In genomic region chr3:96058231-96058896, GRCm38 (mm10) we compare ENCODE assay signal across 8 mouse cellular contexts. TPM values are rescaled to one million over a fixed set of nuclear protein-coding genes. Genes with fewer than 3 reads are reported as not detected.
DNase-seq lines count a peak whose midpoint lies in the region; ATAC-seq and TF ChIP-seq lines count a peak whose summit lies in the region.

Vps45 (minus strand) TSS chr3:96058466.

- WGBS in bone marrow, adult 2 months: 1% methylated on average over 18 of the region's 18 CpGs
- WGBS in embryonic facial prominence, embryonic 14.5 days: 1% methylated on average over 18 of the region's 18 CpGs
- WGBS in stomach, embryonic 14.5 days: 2% methylated on average over 18 of the region's 18 CpGs

- ATAC-seq in embryonic facial prominence, embryonic 14.5 days (ENCODE audit: low read depth): peak; percentile 83
- ATAC-seq in monocyte, adult 5-6 weeks (replicated peaks; ENCODE audit: insufficient number of reproducible peaks, low FRiP score, low TSS enrichment, poor library complexity, severe bottlenecking): 0 out of 2 replicates have a peak, but pooled peaks have one; percentile 32
- ATAC-seq in stomach, embryonic 14.5 days (ENCODE audit: insufficient number of reproducible peaks, insufficient read depth, low FRiP score, low read depth): peak; percentile 66; the same call in 1 of the 2 replicates

- peak within 1 kb of the TSS; percentile 70 for H3K9ac ChIP-seq in embryonic facial prominence, embryonic 14.5 days (ENCODE audit: low read depth, low read length)
- peak within 1 kb of the TSS; percentile 61 for H3K9ac ChIP-seq in stomach, embryonic 14.5 days (replicated peaks; ENCODE audit: low read depth, low read length)

- H3K27me3 ChIP-seq in C2C12 (ENCODE audit: control insufficient read depth, insufficient read depth, insufficient read length): no peaks in the 10 kb centered on the region
- H3K27me3 ChIP-seq in embryonic facial prominence, embryonic 14.5 days (replicated peaks; ENCODE audit: control insufficient read depth, insufficient read depth, low read length): no peaks in the 10 kb centered on the region
- no peaks in the 10 kb centered on the region for H3K27me3 ChIP-seq in stomach, embryonic 14.5 days (ENCODE audit: control insufficient read depth, insufficient read depth, low read length)

- H3K4me2 ChIP-seq in embryonic facial prominence, embryonic 14.5 days (ENCODE audit: low read depth, low read length): peak within 1 kb of the TSS; percentile 80
- H3K4me2 ChIP-seq in stomach, embryonic 14.5 days (replicated peaks; ENCODE audit: low read depth, low read length): peak within 1 kb of the TSS; percentile 74

- peak within 1 kb of the TSS; percentile 83 for H3ac ChIP-seq in C2C12 (ENCODE audit: control insufficient read depth, insufficient read length, low read depth)

- H3K79me3 ChIP-seq in C2C12 (ENCODE audit: low read depth): peaks cover 3% of the 10 kb centered on the region

- TF ChIP-seq POLR2A in bone marrow, adult 2 months (IDR thresholded peaks at IDR 0.05; ENCODE audit: borderline replicate concordance, control insufficient read depth, low read depth, low read length): peak; percentile 25; the same call in 1 of the 2 replicates

- H3K27ac ChIP-seq in bone marrow, adult 2 months (ENCODE audit: control insufficient read depth, insufficient read depth, low read depth, low read length, poor library complexity): peak within 1 kb of the TSS; percentile 66
- H3K27ac ChIP-seq in embryonic facial prominence, embryonic 14.5 days (replicated peaks; ENCODE audit: low read depth, low read length): peak within 1 kb of the TSS; percentile 89
- peak within 1 kb of the TSS; percentile 87 for H3K27ac ChIP-seq in stomach, embryonic 14.5 days (ENCODE audit: low read length)

- no peaks in the 10 kb centered on the region for H3K36me3 ChIP-seq in C2C12 (ENCODE audit: control insufficient read depth, insufficient read depth)
- H3K36me3 ChIP-seq in embryonic facial prominence, embryonic 14.5 days (ENCODE audit: control insufficient read depth, insufficient read depth, low read length): peaks cover 6% of the 10 kb centered on the region
- H3K36me3 ChIP-seq in stomach, embryonic 14.5 days (ENCODE audit: control insufficient read depth, insufficient read depth, low read length): no peaks in the 10 kb centered on the region

- H3K4me3 ChIP-seq in C2C12 (ENCODE audit: insufficient read depth, poor library complexity, severe bottlenecking): peak within 1 kb of the TSS; percentile 68
- peak within 1 kb of the TSS; percentile 76 for H3K4me3 ChIP-seq in bone marrow, adult 2 months (replicated peaks; ENCODE audit: control insufficient read depth, low read depth, low read length)
- peak within 1 kb of the TSS; percentile 59 for H3K4me3 ChIP-seq in embryonic facial prominence, embryonic 14.5 days (ENCODE audit: low read depth, low read length)
- H3K4me3 ChIP-seq in stomach, embryonic 14.5 days (ENCODE audit: low read depth, low read length): peak within 1 kb of the TSS; percentile 67

- peak; percentile 85 for DNase-seq in embryonic facial prominence, embryonic 14.5 days (ENCODE audit: low spot score)
- DNase-seq in heart, adult 8-10 months (ENCODE audit: low spot score): peak; percentile 73
- DNase-seq in kidney, adult 8-10 months: peak; percentile 55 to 70
- DNase-seq in liver: peak; percentile 87

- TF ChIP-seq CTCF in C2C12 (IDR thresholded peaks at IDR 0.05; ENCODE audit: control insufficient read depth, insufficient read depth, insufficient read length): no peak
- no peak for TF ChIP-seq CTCF in bone marrow, adult 2 months (IDR thresholded peaks at IDR 0.05; ENCODE audit: control insufficient read depth, insufficient read depth, low read length)

- no peaks in the 10 kb centered on the region for H3K9me3 ChIP-seq in embryonic facial prominence, embryonic 14.5 days (ENCODE audit: control insufficient read depth, low read length)
- no peaks in the 10 kb centered on the region for H3K9me3 ChIP-seq in stomach, embryonic 14.5 days (ENCODE audit: control insufficient read depth, low read depth, low read length)

- no peaks in the 10 kb centered on the region for H3K4me1 ChIP-seq in bone marrow, adult 2 months (ENCODE audit: control insufficient read depth, insufficient read depth, low read length)
- H3K4me1 ChIP-seq in embryonic facial prominence, embryonic 14.5 days (ENCODE audit: control insufficient read depth, insufficient read depth, low read length): no peaks in the 10 kb centered on the region
- H3K4me1 ChIP-seq in stomach, embryonic 14.5 days (ENCODE audit: control insufficient read depth, insufficient read depth, low read length): no peaks in the 10 kb centered on the region; the same call in 1 of the 2 replicates

- H3K79me2 ChIP-seq in C2C12 (ENCODE audit: control insufficient read depth, insufficient read depth): peaks cover 17% of the 10 kb centered on the region

TF ChIP-seq in C2C12, 6 proteins besides CTCF, POLR2A, EP300 and RAD21:
- no peak for TF ChIP-seq MAX (IDR thresholded peaks at IDR 0.05)
- no peak for TF ChIP-seq USF1 (IDR thresholded peaks at IDR 0.05; ENCODE audit: low read depth)
- TF ChIP-seq MYOD1 (IDR thresholded peaks at IDR 0.05; ENCODE audit: control insufficient read depth, insufficient read length, low read depth): no peak
- no peak for TF ChIP-seq MYOG (IDR thresholded peaks at IDR 0.05; ENCODE audit: control insufficient read depth, extremely low read depth, insufficient read length)

RNA-seq across cellular contexts. Expression of gene Vps45, which starts in this region (rescaled TPM):
- 15.6 TPM for polyA plus RNA-seq in C2C12 (2012; fragmentation: generic; extraction: Trizol)
- polyA plus RNA-seq in bone marrow, adult 2 months (2011; ENCODE audit: insufficient read depth, insufficient read length, low replicate concordance, missing spikeins): 11.8 and 20.1 TPM in 2 replicates
- 24.4 and 25.7 TPM in 2 replicates for polyA plus RNA-seq in embryonic facial prominence, embryonic 14.5 days (2014; fragmentation: Nextera tagmentation; extraction: Ambion mirVana)
- 10 to 100 TPM; 27.2 to 33.8 (median 30.0) TPM for total RNA-seq in heart, adult 8-10 months (2022)
- total RNA-seq in monocyte, adult 5-6 weeks (2017): 18.1 to 75.8 TPM (median 21.4 TPM) in 3 replicates
- polyA plus RNA-seq in stomach, embryonic 14.5 days (2014; fragmentation: Nextera tagmentation; extraction: Ambion mirVana): 22.5 and 26.8 TPM in 2 replicates

Comparison
In these comparisons a context has a peak if more than half of its experiments do, and no peak if none do; other contexts are left out.
1. Peak in every context shown above with its lines: DNase-seq, ATAC-seq, H3K4me3 ChIP-seq and H3K27ac ChIP-seq.
2. ATAC-seq: peak in every context shown above with its lines; median percentile 83 in embryonic facial prominence, embryonic 14.5 days; 66 in stomach, embryonic 14.5 days; 32 in monocyte, adult 5-6 weeks.